Mouse (Mus musculus) liver, embryonic 14.5 days (tissue): ENCODE data around the gene Entpd1.

Experiments
- CTCF ChIP-seq: IDR thresholded peaks from 2 replicates; pipeline ENCODE4 v1.5.1; 2016; ENCODE audit warnings: antibody characterized with exemption, low read depth, control low read depth
- EP300 ChIP-seq: IDR thresholded peaks from 2 replicates; pipeline ENCODE4 v1.6.1; 2016; ENCODE audit warnings: antibody characterized with exemption, low read depth

DNA sequence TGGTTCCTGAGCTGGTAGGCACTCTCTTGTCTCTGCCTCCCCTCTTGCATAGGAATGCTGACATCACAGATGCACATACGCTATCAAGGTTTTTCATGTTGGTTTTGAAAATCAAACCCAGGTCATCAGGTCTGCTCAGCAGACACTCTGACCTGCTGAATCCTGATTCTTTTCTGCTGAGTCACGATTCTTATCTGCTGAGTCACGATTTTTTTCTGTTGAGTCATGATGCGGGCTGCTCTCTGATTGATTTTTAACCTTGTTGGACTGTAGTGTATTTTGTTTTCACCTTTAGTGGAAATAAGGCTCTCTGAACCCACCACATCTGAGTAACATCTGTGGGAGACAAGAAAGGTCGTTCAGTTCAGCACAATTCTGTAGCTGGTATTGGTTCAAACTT lies 63.2 kb downstream of the Entpd1 start:
- TF ChIP-seq CTCF (no peak), EP300 (no peak)
